Mouse (Mus musculus) gonadal fat pad, adult 2 months (tissue): Measurements from ENCODE around the gene Capn15. TPM values are rescaled to one million over a fixed set of nuclear protein-coding genes. Genes with fewer than 3 reads are reported as not detected.

ENCODE experiments used
- DNase-seq: peaks from one replicate; pipeline ENCODE4 v3.0.0-alpha.2; 2012; ENCODE audit warnings: low read depth
- polyA plus RNA-seq: library from polyadenylated mRNA; depleted of rRNA; stranded (reverse); fragments of >200 nt; gene quantifications from 2 replicates; pipeline ENCODE4 v1.2.3, GENCODE M21; 2012

Gene Capn15
- polyA plus RNA-seq, 1 experiment, result 27.6 TPM

DNA sequence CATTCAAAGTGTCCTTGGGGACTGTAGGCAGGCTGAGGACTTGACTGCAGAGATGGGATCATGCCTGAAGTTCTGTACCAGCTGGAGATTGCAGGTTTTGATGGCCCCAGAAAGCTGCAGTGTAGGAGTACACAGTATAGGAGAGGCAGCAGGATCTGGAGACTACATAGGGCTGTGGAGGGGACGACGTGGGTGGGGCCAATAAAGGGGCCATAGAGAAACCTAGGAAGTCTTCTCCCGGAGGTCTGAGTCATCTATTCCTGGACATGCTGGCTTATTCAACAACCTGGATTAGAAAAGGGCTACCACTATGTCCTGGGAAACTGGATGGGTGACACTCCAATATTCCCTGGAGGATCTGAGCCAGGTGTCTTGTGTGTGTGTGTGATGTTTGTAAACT, 29.9 kb downstream of the Capn15 start:
- no peak for DNase-seq

- DNase-seq, result no peak
Measured at GRCm38 (mm10) chr17:25954671-25955070, 30.9 kb downstream of the Capn15 start.

DNA sequence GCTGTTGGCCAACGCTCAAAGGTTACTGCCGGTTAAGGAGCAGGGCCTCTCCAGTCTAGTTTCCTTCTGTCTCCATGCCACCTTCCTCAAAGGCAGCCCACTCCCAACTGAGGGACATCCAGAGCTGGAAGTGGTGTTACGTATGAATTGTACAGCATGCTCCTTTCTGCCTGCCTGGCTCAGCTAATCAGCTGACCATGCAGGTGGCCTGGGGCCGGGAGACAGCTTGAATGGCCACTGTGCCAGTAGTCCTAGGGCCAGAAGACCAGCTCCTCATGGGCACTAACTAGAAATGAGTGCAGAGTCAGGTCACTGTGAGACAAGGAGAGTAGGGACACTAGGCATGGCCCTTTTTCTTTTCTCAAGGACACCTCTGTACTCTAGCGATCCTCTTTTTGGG, 32.4 kb downstream of the Capn15 start:
- no peak for DNase-seq

DNA sequence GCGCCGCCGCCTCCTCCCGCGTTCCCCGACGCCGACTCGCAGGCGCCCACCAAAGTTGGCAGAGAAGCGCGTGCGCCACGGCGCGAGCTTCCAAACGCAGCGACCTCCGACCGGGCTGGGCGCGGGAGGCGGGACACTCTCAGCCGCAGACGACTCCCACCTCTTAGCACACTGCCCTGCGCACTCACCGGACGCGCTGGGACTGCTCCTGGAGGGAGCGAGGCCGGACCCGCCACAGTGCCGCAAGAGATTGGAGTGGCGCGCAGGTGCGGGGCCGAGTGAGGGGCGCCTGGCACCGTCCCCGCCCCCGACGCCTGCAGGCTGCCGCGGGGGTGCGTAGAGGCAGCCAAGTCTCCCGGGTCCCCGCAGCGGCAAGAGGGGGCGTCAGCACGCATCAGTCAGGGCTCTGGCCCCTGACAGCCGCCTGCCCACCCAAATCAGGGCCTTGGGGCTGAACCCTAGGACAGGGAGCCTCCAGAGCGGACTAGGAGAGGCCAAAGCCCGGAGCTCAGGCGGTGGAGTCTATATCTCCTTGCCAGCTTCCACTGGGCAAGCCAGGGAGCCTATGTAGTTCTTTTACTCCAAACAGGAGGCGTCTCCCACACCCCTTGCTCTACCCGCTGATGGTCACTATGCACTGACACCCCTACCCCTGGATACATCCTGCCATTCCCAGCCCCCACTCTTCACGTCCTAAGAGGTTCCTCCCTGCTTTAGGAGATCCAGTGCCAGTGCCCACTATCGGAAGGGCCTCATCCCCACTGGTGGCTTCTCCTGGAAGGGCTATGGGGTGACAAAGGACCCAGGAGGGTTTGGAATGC, 33.6 kb downstream of the Capn15 start, which contains the start of gene A930017K11Rik:
TSS of gene A930017K11Rik (minus strand) at position 763 of the 821 bp plus-strand sequence.
- DNase-seq, result no peak

GRCm38 (mm10) chr17:25951225-25951802, 34.3 kb downstream of the Capn15 start:
- no peak for DNase-seq

DNA sequence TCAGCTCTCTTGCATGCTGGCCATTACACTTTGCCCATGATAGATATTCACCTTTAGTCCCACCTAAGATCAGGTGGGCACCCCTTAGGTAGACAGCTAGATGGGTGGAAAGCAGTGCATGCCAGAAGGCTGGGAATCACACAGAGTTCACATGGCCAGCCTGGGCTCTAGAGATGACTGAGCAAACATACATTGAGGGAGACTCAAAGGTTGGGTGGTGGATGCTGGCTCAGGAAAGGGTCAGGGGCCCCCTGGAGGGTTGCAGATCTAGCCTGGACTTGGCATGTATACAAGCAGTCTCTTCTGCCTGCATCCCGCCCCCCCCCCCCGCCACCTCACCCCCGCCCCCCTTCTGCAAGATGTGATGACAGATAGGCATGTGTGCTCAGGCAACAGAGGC, 34.9 kb downstream of the Capn15 start:
- no peak for DNase-seq

- no peak for DNase-seq
Measured at GRCm38 (mm10) chr17:25949981-25950380, 35.6 kb downstream of the Capn15 start.

- DNase-seq, result no peak
Measured at GRCm38 (mm10) chr17:25948051-25948450, 37.5 kb downstream of the Capn15 start.

GRCm38 (mm10) chr17:25947576-25947975, 38.0 kb downstream of the Capn15 start:
- DNase-seq, result no peak

DNA sequence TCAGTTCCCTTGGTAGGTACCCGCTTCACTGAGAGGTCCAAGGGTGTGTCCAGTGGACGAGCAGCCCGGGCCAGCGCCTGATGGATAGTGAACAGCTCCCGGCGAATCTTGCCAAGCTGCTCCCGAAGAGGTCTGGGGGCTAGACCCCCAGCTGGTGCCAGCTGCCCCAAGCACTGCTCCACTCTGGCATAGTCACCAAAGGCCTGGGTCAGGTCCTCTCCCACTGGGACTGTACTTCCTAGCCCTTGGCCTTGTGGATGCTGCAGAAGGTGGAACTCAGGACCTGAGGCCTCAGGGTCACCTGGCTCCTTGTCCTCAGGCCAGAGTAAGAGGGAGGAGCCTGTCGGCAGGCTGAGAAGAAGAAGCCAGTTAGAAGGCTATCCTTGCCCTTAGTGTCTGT, 38.7 kb downstream of the Capn15 start:
- DNase-seq, result no peak

GRCm38 (mm10) chr17:25946349-25946748, 39.2 kb downstream of the Capn15 start:
- no peak for DNase-seq

DNA sequence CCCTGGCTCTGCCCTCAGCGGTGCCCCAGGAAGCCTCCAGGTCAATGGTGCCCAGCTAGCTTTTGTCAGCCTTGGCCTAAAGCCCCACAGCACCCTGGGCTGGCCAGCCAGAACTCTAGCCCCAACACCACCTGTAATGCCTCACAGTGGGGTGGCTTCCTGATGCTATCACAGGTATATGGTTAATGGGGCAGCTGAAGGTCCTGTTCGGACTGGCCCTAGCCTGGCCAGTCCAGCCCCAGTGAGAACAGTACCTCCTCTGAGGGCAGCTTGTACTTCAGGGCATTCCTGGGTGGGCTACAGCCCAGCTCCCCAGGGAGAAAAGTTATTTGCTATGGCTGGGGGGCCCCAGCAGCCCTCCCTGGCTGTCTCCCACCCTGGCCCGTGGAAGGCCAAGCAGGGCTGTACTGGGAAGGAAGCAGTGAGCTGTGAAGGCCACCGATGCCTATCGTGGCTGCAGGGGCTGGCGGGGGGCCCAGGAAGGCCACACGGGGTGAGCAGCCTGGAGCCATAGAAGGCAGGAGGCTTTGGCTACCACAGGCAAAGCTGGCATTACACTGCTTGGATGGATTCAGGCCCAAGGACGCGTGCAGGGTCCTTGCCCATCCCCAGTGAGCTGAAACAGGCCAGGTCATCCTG, 40.0 kb downstream of the Capn15 start:
- DNase-seq, result no peak

GRCm38 (mm10) chr17:25944366-25945163, 41.0 kb downstream of the Capn15 start, which contains the start of the genes Pigq and Nhlrc4:
Gene Pigq (minus strand): TSS chr17:25944936.
Gene Nhlrc4 (minus strand): TSS chr17:25944961.
- no peak for DNase-seq

DNA sequence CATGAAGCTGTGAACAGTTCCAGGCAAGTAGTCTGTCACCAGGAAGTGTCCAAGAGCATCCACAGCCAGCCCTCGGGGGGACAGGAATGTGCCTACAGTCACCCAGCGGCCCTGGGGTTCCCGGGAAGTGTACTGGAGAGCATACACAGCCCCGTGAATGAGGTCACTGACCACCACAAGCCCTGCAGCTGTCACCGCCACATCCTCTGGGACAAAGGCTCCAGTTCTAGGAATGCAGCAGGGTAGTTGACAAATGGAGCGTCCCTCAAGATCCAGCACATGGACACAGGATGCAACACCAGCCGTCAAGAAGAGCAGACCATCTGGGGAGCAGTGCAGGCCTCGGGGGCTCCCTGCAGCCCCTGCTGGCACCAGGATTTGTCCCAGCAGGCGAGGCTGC, 41.8 kb downstream of the Capn15 start:
- no peak for DNase-seq

DNA sequence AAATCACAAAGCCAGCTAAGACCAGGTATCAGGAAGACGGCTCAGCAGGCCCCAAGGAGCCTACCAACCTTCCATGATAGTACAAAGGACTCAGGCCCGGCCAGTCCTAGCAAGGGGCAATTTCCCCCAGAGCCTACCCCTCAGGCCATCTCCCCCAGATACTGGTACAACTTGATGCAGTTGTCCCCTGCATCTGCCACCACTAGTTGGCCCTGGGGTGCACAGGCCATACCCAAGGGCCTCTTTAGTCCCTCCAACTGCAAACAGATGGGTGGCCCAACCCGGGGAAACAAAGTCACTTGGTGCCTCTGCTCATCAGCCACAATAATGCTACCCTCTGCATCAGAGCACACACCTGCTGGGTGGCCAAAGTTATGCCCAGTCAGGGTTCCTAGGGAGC, 42.4 kb downstream of the Capn15 start:
- no peak for DNase-seq

GRCm38 (mm10) chr17:25942597-25943151, 42.9 kb downstream of the Capn15 start:
- no peak for DNase-seq

DNA sequence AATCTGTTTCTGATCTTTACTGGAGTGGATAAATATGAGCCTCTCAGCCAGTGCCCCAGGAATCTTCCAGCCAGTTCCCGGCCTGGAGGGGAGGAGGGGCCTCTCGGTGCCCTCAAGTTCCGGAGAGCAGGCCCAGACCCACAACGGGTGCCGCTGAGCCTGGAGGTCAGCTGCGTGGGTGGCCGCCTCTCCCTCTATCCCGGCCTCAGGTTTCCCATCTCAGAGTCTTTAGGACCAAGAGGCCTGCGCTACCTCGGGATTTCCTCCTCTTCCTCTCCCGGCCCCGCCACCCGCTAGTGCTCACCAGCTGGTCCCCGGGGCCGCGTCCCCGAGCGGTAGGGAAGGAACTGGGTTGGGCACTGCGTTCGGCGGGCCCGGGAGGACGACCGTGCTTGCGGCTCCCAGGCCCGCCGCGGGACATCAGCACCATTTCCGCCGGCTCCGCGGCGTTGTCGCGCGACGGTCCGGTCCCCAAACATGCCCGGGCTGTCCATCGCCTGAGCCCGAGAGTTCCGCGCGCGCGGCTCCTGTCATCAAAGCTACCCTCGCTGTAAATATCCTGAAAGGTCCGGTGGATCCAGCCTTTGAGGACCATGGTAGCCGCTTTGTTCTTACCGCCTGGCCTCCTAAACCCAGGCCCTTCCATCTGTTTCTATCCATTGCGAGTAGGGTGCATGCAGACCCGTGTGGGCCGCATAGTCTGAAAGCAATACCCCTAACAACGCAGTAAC, 43.9 kb downstream of the Capn15 start:
- no peak for DNase-seq

DNA sequence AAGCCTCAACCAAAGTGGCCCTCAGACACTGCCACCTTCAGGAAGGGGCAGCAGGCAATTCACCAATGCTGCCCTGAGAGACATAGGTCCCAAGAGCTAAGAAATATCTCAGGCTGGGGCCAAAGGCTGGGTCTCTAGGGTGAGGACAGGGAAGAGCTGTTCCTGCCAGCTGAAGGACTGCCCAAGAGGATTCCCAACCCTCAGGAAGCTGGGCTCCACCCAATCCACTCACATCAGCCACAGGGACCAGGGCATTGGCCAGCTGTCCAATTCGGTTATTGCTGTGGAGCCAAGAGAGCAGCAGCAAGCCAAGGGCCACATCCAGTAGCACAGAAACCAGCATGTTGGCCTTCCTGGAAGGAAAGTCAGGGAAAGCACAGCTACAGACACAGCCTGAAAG, 51.1 kb downstream of the Capn15 start:
- DNase-seq, result no peak

DNA sequence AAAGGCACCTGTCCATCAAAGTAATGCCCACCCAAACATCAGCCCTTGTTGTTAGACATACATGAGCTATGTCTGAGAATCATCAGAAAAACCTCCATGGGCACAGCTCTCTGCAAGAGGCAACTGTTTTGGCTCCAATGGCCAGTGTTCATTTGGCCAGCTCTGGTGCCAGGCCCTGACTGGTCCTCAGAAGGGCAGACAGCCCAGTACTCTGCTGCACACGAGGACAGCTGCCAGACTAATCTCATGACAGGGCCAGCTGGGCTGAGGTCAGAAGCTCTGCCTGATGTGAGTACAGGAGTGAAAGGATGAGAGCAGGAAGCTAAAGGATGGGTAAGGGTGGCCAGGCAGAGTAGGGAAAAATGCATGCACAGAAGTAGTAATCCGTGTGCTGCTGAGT, 60.2 kb downstream of the Capn15 start:
- no peak for DNase-seq

- DNase-seq, result no peak
Measured at GRCm38 (mm10) chr17:25922120-25922519, 63.5 kb downstream of the Capn15 start.
